Mouse (Mus musculus): ENCODE results near the gene Gm12169.

GRCm38 (mm10) chr11:46571327-46571726 is 47.3 kb downstream of the Gm12169 start, which contains the start of gene BC053393:
- no peak for TF ChIP-seq EP300 (IDR thresholded peaks at IDR 0.05; ENCODE audit: low read depth)
- TF ChIP-seq CTCF (IDR thresholded peaks at IDR 0.05; ENCODE audit: low read depth) = no peak
